Mouse (Mus musculus) thymus, postnatal 4 days (tissue): ENCODE data around the gene Pdcd11.
A peak's percentile ranks its signal among the peaks of the same experiment; 100 is the strongest.

Experiments
- DNase-seq: peaks from one replicate; pipeline ENCODE4 v3.0.0; 2021

Pdcd11 gene

GRCm38 (mm10) chr19:47090550-47091156, at the start of gene Pdcd11, which contains the start of gene Usmg5:
Gene Pdcd11 (plus strand): TSS chr19:47090768.
Gene Usmg5 (minus strand): TSS chr19:47090647.
- DNase-seq, result peak; percentile 94

GRCm38 (mm10) chr19:47043608-47044007, 47.0 kb upstream of the Pdcd11 start:
- DNase-seq, result no peak

GRCm38 (mm10) chr19:47046343-47046742, 44.2 kb upstream of the Pdcd11 start:
- no peak for DNase-seq

- DNase-seq, result no peak
These were observed 43.2 kb upstream of the Pdcd11 start for GRCm38 (mm10) chr19:47047236-47047833.

- DNase-seq, result no peak
These were observed 41.5 kb upstream of the Pdcd11 start for GRCm38 (mm10) chr19:47049061-47049460.

- DNase-seq, result peak; percentile 22
These were observed 40.7 kb upstream of the Pdcd11 start for GRCm38 (mm10) chr19:47049840-47050239.

- DNase-seq, result peak; percentile 89
These were observed 40.1 kb upstream of the Pdcd11 start, which contains the start of gene Pcgf6 for GRCm38 (mm10) chr19:47050271-47051032. Gene Pcgf6 (minus strand): TSS chr19:47050906.

- DNase-seq, result no peak
These were observed 37.6 kb upstream of the Pdcd11 start for GRCm38 (mm10) chr19:47052927-47053326.

- DNase-seq, result no peak
These were observed 37.1 kb upstream of the Pdcd11 start for GRCm38 (mm10) chr19:47053471-47053870.

GRCm38 (mm10) chr19:47057684-47058083, 32.9 kb upstream of the Pdcd11 start:
- DNase-seq, result no peak

- peak; percentile 21 for DNase-seq
These were observed 24.7 kb upstream of the Pdcd11 start for GRCm38 (mm10) chr19:47065860-47066259.

GRCm38 (mm10) chr19:47067096-47067882, 23.3 kb upstream of the Pdcd11 start, which contains the start of gene Taf5:
Gene Taf5 (plus strand): TSS chr19:47067746.
- DNase-seq, result peak; percentile 98

- peak; percentile 89 for DNase-seq
These were observed 22.5 kb upstream of the Pdcd11 start for GRCm38 (mm10) chr19:47067924-47068611.

GRCm38 (mm10) chr19:47088226-47088625, 2.3 kb upstream of the Pdcd11 start:
- no peak for DNase-seq

- DNase-seq, result no peak
These were observed 646 bp upstream of the Pdcd11 start for GRCm38 (mm10) chr19:47089718-47090525.

GRCm38 (mm10) chr19:47101080-47101479, 10.5 kb downstream of the Pdcd11 start:
- no peak for DNase-seq

- no peak for DNase-seq
These were observed 14.2 kb downstream of the Pdcd11 start for GRCm38 (mm10) chr19:47104641-47105271.

GRCm38 (mm10) chr19:47118634-47119033, 28.1 kb downstream of the Pdcd11 start:
- no peak for DNase-seq

- DNase-seq, result no peak
These were observed 30.5 kb downstream of the Pdcd11 start for GRCm38 (mm10) chr19:47121054-47121453.

- peak; percentile 76 for DNase-seq
These were observed 32.2 kb downstream of the Pdcd11 start for GRCm38 (mm10) chr19:47122802-47123201.

GRCm38 (mm10) chr19:47128164-47128563, 37.6 kb downstream of the Pdcd11 start:
- no peak for DNase-seq
